Mouse (Mus musculus) urinary bladder, adult 2 months (tissue): ENCODE data around the gene Pbx3. TPM values are rescaled to one million over a fixed set of nuclear protein-coding genes. Genes with fewer than 3 reads are reported as not detected.

Experiments
- DNase-seq: peaks from one replicate; pipeline ENCODE4 v3.0.0; 2022; ENCODE audit warnings: low spot score
- polyA plus RNA-seq: library from polyadenylated mRNA; depleted of rRNA; stranded (reverse); fragments of >200 nt; gene quantifications from 2 replicates; pipeline ENCODE4 v1.2.3, GENCODE M21; 2012

Gene Pbx3
- polyA plus RNA-seq, 1 experiment = 20.1 TPM

DNA sequence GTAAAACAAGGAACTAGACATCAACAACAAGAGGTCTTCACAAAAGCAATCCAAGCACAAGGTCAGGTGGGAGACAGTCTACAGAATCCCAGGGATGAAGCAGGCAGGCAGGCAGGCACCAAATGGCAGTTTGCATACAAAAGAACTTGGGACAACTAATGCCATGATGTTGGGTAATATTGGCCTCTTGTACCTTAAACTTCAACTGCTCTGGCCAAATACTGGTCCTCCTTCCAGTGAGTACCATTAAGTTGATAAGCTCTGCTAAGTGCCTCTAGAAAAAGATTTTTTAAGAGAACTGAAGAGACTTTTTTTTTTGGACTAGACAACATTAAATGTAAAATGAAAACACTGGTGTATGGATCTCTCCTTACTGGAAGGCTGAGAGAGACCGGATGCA is 83.2 kb downstream of the Pbx3 start:
- no peak for DNase-seq

DNA sequence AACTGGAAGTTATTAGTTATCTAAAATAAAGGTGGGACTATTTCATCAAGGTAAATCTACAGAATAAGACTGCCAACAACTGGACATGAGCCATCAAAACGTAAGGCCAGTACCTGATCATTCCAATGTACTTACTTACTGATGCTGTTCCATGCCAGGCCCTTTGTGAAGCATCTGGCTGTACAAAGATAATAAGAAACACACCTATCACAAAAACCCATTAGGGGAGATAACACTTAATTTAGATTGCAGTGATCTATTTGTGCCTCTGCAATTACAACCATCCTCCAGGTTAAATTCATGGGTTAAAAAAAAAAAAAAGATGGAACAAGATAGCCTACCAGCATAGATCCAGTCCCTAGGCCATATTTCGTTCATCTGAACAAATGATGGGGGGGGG is 88.7 kb downstream of the Pbx3 start:
- no peak for DNase-seq

- no peak for DNase-seq
These were observed 91.9 kb downstream of the Pbx3 start for GRCm38 (mm10) chr2:34280996-34281395.

- DNase-seq = no peak
These were observed 93.2 kb downstream of the Pbx3 start for GRCm38 (mm10) chr2:34279726-34280125.

DNA sequence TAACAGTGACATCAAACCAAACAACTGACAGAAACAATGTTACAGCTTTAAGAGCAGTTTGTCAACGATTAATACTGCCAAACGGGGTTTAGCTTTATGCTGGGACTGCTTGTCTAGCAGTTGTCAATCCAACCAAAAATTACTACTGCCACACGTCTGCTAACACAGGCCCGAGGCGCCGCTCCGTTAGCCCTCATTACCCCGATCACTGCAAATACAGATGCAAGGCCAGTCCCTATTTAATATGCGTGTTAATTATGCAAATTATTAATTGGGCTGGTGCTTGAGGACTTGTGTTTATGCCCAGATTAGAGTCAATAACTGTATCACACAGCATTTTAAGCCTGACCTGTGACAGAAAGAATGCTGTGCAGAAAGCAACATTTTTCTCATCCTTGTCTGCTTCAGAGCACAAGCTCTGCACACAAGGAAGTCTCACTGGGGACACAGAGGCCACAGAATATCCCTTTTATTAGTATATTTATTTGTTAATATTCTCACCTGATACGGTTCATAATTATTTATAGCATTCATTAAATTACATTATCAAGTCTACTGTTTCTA is 97.2 kb downstream of the Pbx3 start:
- DNase-seq = no peak

DNA sequence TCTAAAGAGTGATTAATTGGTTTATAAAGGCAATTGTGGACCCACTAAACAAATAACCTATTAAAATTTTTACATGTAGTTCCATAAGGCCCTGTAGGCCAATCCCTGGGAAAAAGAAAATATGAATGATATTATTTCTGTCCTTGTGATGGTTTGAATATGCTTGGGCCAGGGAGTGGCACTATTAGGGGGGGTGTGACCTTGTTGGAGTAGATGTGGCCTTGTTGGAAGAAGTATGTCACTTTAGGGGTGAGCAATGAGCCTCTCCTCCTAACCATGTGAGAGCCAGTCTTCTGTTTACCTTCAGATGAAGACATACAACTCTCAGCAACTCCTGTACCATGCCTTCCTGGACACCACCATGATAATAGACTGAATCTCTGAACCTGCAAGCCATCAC is 110.9 kb downstream of the Pbx3 start:
- DNase-seq = no peak

- DNase-seq = no peak
These were observed 112.3 kb downstream of the Pbx3 start for GRCm38 (mm10) chr2:34260653-34261076.

GRCm38 (mm10) chr2:34258256-34258655 is 114.7 kb downstream of the Pbx3 start:
- no peak for DNase-seq

- no peak for DNase-seq
These were observed 115.3 kb downstream of the Pbx3 start for GRCm38 (mm10) chr2:34257611-34258010.

GRCm38 (mm10) chr2:34256000-34256553 is 116.9 kb downstream of the Pbx3 start:
- no peak for DNase-seq

GRCm38 (mm10) chr2:34253627-34254026 is 119.3 kb downstream of the Pbx3 start:
- DNase-seq = no peak

DNA sequence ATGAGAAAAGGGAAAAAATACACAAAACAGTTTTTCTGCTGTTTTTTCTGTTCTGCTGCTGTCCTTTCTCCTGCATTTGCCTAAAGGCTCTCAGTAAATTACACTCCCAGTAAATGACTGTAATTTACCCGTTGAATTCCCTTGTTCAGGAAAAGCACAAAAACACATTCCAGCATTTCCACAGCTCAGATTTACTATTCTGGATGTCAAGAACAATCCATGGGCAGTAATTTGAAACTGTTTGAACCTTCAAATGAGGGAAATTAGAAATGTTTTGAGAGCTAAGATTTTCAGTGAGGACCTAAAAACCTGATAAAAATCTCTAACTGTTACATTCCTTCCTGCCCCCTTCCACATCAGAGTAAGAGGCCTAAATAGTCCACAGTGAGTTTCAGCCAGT is 119.8 kb downstream of the Pbx3 start:
- DNase-seq = no peak

- no peak for DNase-seq
These were observed 120.7 kb downstream of the Pbx3 start for GRCm38 (mm10) chr2:34252286-34252685.

DNA sequence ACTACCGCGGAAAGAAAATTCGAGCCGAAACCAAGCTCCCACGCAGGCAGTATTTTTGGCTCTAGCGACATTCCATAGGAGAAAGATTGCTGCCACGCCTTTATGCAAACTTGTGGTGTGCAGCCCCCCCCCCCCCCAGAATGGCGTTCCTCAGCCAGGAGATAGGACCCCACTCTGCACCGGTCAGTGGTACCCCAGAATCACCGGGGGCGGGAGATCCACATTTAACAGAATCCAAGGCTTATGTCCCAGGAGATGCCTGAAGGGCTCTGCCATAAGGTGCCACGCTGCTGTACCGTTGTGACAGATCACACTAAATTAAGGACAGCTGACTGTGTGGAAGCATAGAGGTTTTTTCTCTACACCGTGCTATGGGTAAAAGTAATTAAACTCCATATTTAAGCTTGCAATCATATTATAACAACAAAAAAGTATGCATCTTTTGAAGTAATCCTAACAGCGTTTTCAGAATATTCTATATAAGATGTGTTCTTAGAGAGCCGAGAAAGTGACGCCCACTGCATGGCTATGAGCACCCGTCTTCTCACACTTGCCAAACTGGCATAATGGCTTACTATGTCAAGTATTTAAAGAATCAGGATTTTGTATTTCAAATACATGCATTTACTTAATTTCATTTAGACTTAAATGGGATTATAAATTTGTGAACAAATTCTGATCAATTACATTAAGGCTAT is 122.8 kb downstream of the Pbx3 start:
- no peak for DNase-seq

- DNase-seq = peak; percentile 26
These were observed 123.6 kb downstream of the Pbx3 start for GRCm38 (mm10) chr2:34249141-34249960.

GRCm38 (mm10) chr2:34240885-34241284 is 132.1 kb downstream of the Pbx3 start:
- no peak for DNase-seq

- DNase-seq = no peak
These were observed 133.6 kb downstream of the Pbx3 start for GRCm38 (mm10) chr2:34239315-34239858.

DNA sequence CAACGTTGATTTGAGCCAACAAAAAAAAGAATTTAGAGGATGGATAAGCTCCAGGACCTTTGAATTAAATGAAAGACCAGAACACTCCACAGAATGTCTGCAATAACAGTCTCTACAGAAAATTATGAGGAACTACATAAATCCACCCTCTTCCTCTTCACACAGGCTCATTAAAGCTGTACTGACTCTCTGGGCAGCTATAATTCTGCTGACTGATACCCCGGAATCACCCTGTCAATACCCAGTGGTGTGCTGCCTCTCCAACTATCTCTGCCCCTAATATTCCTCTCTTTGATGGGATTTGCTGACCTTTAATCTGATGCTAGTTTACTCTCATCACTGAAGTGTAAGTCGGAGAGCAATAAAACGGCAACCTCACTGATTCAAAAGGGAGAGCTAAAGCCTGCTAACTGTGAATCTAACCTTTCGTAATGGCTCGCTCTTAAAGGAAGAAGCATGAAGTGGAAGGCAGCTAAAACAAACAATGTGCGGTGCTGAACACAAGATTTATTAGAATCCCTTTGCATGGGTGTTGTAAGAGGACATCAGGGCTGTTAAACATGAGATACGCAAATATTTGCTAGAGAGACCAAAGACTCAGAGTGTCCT is 137.4 kb downstream of the Pbx3 start:
- DNase-seq = no peak

GRCm38 (mm10) chr2:34234274-34234673 is 138.7 kb downstream of the Pbx3 start:
- DNase-seq = no peak

- DNase-seq = no peak
These were observed 139.7 kb downstream of the Pbx3 start for GRCm38 (mm10) chr2:34233271-34233670.

DNA sequence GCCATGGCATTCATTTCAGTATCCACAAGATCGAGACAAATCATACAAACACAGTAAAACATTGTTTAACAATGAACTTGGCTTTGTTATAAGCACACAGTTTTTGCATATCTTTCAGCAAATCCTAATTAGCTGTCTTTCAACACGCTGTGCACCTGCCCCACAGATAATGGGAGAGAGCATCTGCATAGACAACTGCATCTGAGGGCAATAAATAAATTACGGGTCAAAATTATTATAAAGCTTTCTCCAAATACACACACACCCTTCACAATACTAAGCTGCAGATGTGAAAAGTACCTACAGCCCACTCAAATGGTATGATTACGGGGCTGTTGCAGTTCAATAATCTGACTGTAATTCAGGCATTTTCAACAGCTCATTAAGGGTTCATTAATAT is 145.3 kb downstream of the Pbx3 start:
- DNase-seq = no peak

DNA sequence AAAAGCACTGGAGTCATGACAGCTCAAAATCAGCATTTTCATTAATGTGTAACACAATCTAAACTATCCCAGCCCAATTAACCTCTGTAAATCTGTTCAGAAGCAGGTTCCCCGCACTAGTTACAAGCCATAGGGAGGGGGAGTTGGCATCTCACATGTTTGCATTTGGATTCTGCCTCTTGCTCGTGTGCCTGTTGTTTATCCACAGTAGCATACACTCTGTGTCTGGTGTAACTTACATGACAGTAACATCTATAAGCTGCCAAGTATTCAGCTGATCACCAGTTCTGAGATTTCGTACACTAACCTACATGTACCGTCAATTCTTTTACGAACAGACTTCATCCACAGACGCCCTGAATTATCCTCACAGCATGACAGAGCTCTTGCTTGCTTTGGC is 147.5 kb downstream of the Pbx3 start:
- no peak for DNase-seq
